Mouse (Mus musculus) myocyte (in vitro differentiated cells): ENCODE results near the gene Fam129b.

Experiments used
- CEBPB ChIP-seq: IDR thresholded peaks from 2 replicates; pipeline ENCODE4 v1.6.1; 2011; ENCODE audit warnings: mild to moderate bottlenecking, moderate library complexity; ENCODE audit not compliant: poor library complexity, insufficient read depth, severe bottlenecking
- E2F4 ChIP-seq: IDR thresholded peaks from one replicate; pipeline ENCODE4 v1.6.1; 2011; ENCODE audit warnings: mild to moderate bottlenecking, control low read depth, moderate library complexity; ENCODE audit not compliant: insufficient read depth
- MAX ChIP-seq: IDR thresholded peaks from one replicate; pipeline ENCODE4 v1.6.1; 2011; ENCODE audit warnings: low read depth, mild to moderate bottlenecking, control low read depth
- MYOD1 ChIP-seq, 3 experiments: IDR thresholded peaks; one replicate each; pipeline ENCODE4 v1.6.1; 2011; ENCODE audit warnings: control low read depth in 2 of 3, low read depth in 2 of 3, mild to moderate bottlenecking in 2 of 3, moderate library complexity in 1 of 3; ENCODE audit not compliant: insufficient read length in 2 of 3, control insufficient read depth in 1 of 3
- MYOG ChIP-seq, 3 experiments: IDR thresholded peaks; one replicate each; pipeline ENCODE4 v1.6.1; 2011; ENCODE audit warnings: control low read depth in 2 of 3, low read depth in 2 of 3, mild to moderate bottlenecking in 2 of 3; ENCODE audit not compliant: insufficient read length in 2 of 3, control insufficient read depth in 1 of 3, insufficient read depth in 1 of 3
- POLR2A ChIP-seq: IDR thresholded peaks from one replicate; pipeline ENCODE4 v1.6.1; 2011; ENCODE audit warnings: low read depth, mild to moderate bottlenecking, control low read depth, moderate library complexity; ENCODE audit not compliant: insufficient read length
- POLR2AphosphoS2 ChIP-seq: IDR thresholded peaks from one replicate; pipeline ENCODE4 v1.6.1; 2011; ENCODE audit warnings: low read depth, control low read depth; ENCODE audit not compliant: insufficient read length
- SRF ChIP-seq: IDR thresholded peaks from one replicate; pipeline ENCODE4 v1.6.1; 2011; ENCODE audit warnings: low read depth; ENCODE audit not compliant: control insufficient read depth, insufficient read length
- TCF12 ChIP-seq: IDR thresholded peaks from one replicate; pipeline ENCODE4 v1.6.1; 2011; ENCODE audit warnings: mild to moderate bottlenecking, control low read depth; ENCODE audit not compliant: poor library complexity, insufficient read depth, severe bottlenecking
- TCF3 ChIP-seq: IDR thresholded peaks from one replicate; pipeline ENCODE4 v1.6.1; 2011; ENCODE audit warnings: low read depth, control low read depth; ENCODE audit not compliant: insufficient read length
- USF1 ChIP-seq: IDR thresholded peaks from one replicate; pipeline ENCODE4 v1.6.1; 2011; ENCODE audit warnings: low read depth, mild to moderate bottlenecking, control low read depth, moderate library complexity

DNA sequence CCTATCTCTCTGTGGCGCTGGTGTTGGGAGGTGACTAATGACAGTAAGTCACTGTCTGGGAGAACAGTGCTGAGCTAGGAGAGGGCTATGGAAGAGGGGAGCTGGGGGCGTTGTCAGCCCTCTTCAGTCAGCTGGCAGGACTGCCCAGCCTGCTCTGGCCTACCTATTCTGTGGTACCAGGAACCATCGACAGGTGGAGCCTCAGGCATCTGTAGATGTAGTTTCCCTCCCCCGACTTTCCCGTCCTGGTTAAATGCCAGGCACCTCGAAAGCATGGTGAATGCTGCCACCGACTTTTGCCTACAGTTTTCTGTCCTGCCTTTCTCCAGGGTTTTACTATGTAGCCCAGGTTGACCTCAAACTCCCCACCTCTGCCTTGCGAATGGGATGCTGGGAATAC, 81.4 kb downstream of the Fam129b start:
- TF ChIP-seq MAX: no peak
- no peak for TF ChIP-seq POLR2A
- TF ChIP-seq TCF12: no peak
- TF ChIP-seq MYOD1 (IDR thresholded peaks at IDR 0.05; ENCODE audit: control insufficient read depth in 1 of 3, insufficient read length in 2 of 3, low read depth in 2 of 3): no peak
- TF ChIP-seq TCF3: no peak
- TF ChIP-seq USF1: no peak
- no peak for TF ChIP-seq CEBPB
- TF ChIP-seq POLR2AphosphoS2: no peak
- no peak for TF ChIP-seq E2F4
- no peak for TF ChIP-seq MYOG (IDR thresholded peaks at IDR 0.05; ENCODE audit: control insufficient read depth in 1 of 3, insufficient read depth in 1 of 3, insufficient read length in 2 of 3, low read depth in 2 of 3)
- TF ChIP-seq SRF: no peak
